Mouse (Mus musculus) E14TG2a.4 (cell line): Measurements from ENCODE around the gene Ccdc149.

Source experiments
- H3K27me3 ChIP-seq: 2 replicates; pipeline ENCODE4 v1.6.1; 2014; ENCODE audit warnings: low read length, control low read depth; ENCODE audit not compliant: insufficient read depth
- H3K36me3 ChIP-seq: 2 replicates; pipeline ENCODE4 v1.6.1; 2014; ENCODE audit warnings: low read length, control low read depth; ENCODE audit not compliant: insufficient read depth
- H3K4me1 ChIP-seq: replicated peaks from 2 replicates; pipeline ENCODE4 v1.6.1; 2014; ENCODE audit warnings: low read depth, low read length, control low read depth
- H3K4me3 ChIP-seq: replicated peaks from 2 replicates; pipeline ENCODE4 v1.5.1; 2014; ENCODE audit warnings: mild to moderate bottlenecking, low read length
- H3K9me3 ChIP-seq: 2 replicates; pipeline ENCODE4 v1.6.1; 2014; ENCODE audit warnings: low read length, control low read depth
- CTCF ChIP-seq: conservative IDR thresholded peaks from 2 replicates; pipeline ENCODE4 v1.5.1; 2014; ENCODE audit warnings: low read length
- NANOG ChIP-seq: IDR thresholded peaks from 2 replicates; pipeline ENCODE4 v1.6.1; 2014; ENCODE audit warnings: borderline replicate concordance, low read length, mixed read lengths
- POU5F1 ChIP-seq: IDR thresholded peaks from 2 replicates; pipeline ENCODE4 v1.6.1; 2014; ENCODE audit warnings: low read length, borderline replicate concordance

Ccdc149 gene

DNA sequence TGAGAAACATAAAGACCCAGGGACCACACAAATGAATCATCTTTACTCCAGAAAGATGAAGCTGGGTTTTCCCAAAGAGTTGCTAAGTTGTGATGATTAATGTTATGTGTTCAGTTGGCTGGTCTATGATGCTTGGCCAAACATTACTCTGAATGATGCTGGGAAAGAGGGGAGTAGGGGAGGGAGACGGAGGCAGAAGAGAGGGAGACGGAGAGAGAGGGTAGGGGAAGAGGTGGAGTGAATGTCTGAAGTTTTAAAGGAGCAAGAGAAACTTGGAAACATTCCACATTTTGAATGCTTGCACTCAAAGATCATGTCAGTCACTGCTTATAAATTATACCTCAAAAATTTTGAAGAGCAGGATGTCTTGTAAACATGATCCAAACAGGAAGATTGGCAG is 124.4 kb downstream of the Ccdc149 start:
- Histone ChIP-seq H3K4me1 (no peaks in the 10 kb centered on the region), H3K9me3 (peaks cover 13% of the 10 kb centered on the region), H3K4me3 (no peak overlapping the region), H3K27me3 (peaks cover under 1% of the 10 kb centered on the region; the same call in 1 of the 2 replicates), H3K36me3 (no peaks in the 10 kb centered on the region)
- TF ChIP-seq NANOG: no peak

DNA sequence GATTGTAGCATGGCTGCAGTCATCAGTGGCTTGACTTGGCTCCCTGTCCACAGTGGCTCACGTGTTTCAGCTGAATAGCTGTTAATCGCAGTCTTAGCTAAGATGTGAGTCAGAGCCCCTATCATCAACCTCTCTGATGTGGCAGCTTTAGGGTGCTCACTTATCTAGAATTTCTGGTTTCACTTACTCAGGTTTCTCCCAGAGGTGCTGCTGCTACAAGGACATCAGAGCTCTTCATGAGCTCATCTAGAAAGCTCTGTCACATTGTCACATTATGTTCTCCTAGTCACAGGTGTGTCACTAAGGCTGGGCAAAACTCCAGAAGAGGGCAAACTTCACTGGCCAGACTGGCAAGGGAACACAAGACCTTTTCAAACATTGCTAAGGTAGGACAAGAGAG is 132.2 kb downstream of the Ccdc149 start:
- no peak overlapping the region for H3K4me3 ChIP-seq
- 0 out of 2 replicates have a peak, but pooled peaks cover 2% of the 10 kb centered on the region for H3K9me3 ChIP-seq
- TF ChIP-seq POU5F1: no peak
- TF ChIP-seq CTCF: no peak
- no peak for TF ChIP-seq NANOG

GRCm38 (mm10) chr5:52335590-52335989 is 135.7 kb downstream of the Ccdc149 start:
- Histone ChIP-seq H3K4me1 (no peaks in the 10 kb centered on the region), H3K36me3 (no peaks in the 10 kb centered on the region), H3K4me3 (no peak overlapping the region), H3K9me3 (peaks cover 6% of the 10 kb centered on the region; the same call in 1 of the 2 replicates), H3K27me3 (no peaks in the 10 kb centered on the region)
- TF ChIP-seq POU5F1 (no peak), NANOG (no peak), CTCF (no peak)

More for the DNA sequence above, 132.2 kb downstream of the Ccdc149 start:
- Histone ChIP-seq H3K4me1 (no peaks in the 10 kb centered on the region), H3K27me3 (no peaks in the 10 kb centered on the region), H3K36me3 (no peaks in the 10 kb centered on the region)

- Histone ChIP-seq H3K36me3 (no peaks in the 10 kb centered on the region), H3K4me1 (no peaks in the 10 kb centered on the region), H3K27me3 (no peaks in the 10 kb centered on the region), H3K4me3 (no peak overlapping the region), H3K9me3 (peaks cover 12% of the 10 kb centered on the region; the same call in 1 of the 2 replicates)
- TF ChIP-seq NANOG: no peak
- TF ChIP-seq CTCF: no peak
- TF ChIP-seq POU5F1: no peak
Measured at GRCm38 (mm10) chr5:52332120-52332519, 139.2 kb downstream of the Ccdc149 start.
